Mouse (Mus musculus) heart, embryonic 16.5 days (tissue): Measurements from ENCODE around the gene St3gal4. TPM values are rescaled to one million over a fixed set of nuclear protein-coding genes. Genes with fewer than 3 reads are reported as not detected.
A peak's percentile ranks its signal among the peaks of the same experiment; 100 is the strongest.

Experiments used
- ATAC-seq: fragments of 200-750 bp; cut with Nextera tagmentation; replicated peaks from 2 replicates; pipeline ENCODE4 v1.8.0; 2017; ENCODE audit warnings: moderate number of reproducible peaks; ENCODE audit not compliant: insufficient read depth, low FRiP score; ENCODE audit errors: extremely low read depth
- H3K27ac ChIP-seq: fragments of 300-500 bp; sonication (generic); 2 replicates; pipeline ENCODE4 v1.5.1; 2014; ENCODE audit warnings: mild to moderate bottlenecking, low read length, control low read depth, moderate library complexity
- H3K27me3 ChIP-seq: fragments of 300-500 bp; sonication (generic); 2 replicates; pipeline ENCODE4 v1.6.1; 2014; ENCODE audit warnings: low read length, mixed read lengths; ENCODE audit not compliant: control insufficient read depth, insufficient read depth
- H3K36me3 ChIP-seq: fragments of 300-500 bp; sonication (generic); 2 replicates; pipeline ENCODE4 v1.6.1; 2014; ENCODE audit not compliant: control insufficient read depth, insufficient read depth
- H3K4me1 ChIP-seq: fragments of 300-500 bp; sonication (generic); 2 replicates; pipeline ENCODE4 v1.6.1; 2014; ENCODE audit warnings: low read length, mixed read lengths; ENCODE audit not compliant: control insufficient read depth, insufficient read depth
- H3K4me2 ChIP-seq: fragments of 300-500 bp; sonication (generic); 2 replicates; pipeline ENCODE4 v1.6.1; 2014; ENCODE audit warnings: low read depth, mild to moderate bottlenecking, control low read depth, low read length
- H3K4me3 ChIP-seq: fragments of 300-500 bp; sonication (generic); 2 replicates; pipeline ENCODE4 v1.5.1; 2014; ENCODE audit warnings: mild to moderate bottlenecking, control low read depth, low read length
- H3K9ac ChIP-seq: fragments of 300-500 bp; sonication (generic); 2 replicates; pipeline ENCODE4 v1.6.1; 2014; ENCODE audit warnings: low read length, control low read depth
- H3K9me3 ChIP-seq: fragments of 300-500 bp; sonication (generic); replicated peaks from 2 replicates; pipeline ENCODE4 v1.6.1; 2016; ENCODE audit warnings: low read length; ENCODE audit not compliant: control insufficient read depth
- WGBS: fragments of 180-500 bp; shearing (Covaris S2); extraction: QIAGEN DNeasy Blood & Tissue Kit; methylation state at CpG from one replicate; pipeline ENCODE4 v1.1.7; 2014; 5-methylcytosine and 5-hydroxymethylcytosine counted together
- polyA plus RNA-seq: library from polyadenylated mRNA; unstranded; fragments of >200 nt; fragmentation: Nextera tagmentation; extraction: Ambion mirVana; gene quantifications from 2 replicates; pipeline ENCODE4 v1.2.1, GENCODE M21; 2015

The St3gal4 gene
- polyA plus RNA-seq, 1 experiment from 2014 or later, result 25.8 TPM

DNA sequence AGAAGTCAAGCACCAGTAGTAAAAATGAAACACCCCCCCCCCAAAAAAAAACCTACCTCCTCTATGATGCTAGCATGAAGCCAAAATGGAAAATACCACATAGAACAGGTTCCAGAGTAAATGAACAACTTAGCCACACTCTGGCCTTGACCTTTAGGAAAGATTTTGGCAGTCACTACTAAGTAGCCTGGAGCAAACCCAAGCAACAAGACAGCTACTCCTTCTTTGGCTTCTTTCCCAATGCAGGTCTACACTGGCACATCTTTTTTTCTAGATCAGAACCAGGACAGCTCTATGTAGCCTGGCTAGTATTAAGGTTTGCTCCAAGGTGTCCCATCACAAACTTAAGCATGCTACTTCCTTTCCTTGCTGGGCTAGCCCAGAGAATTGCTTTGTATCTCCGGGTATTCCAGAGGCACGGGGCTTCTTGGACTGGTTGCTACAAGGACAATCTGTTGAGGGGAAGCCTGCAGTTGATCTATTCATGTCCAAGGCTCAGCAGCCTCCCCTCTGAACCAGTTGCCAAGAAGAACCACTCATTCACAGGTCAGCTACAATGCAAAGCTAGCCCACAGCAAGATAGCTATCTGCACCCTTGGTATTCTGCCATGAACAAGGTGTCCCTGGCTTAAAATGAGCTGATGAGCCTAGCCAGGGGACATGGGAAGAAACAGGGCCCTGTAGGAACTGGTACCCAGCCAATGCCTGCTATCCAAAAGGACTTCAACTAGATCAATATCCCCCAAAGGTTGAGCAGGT, 60.3 kb downstream of the St3gal4 start:
- peaks cover 5% of the 10 kb centered on the region; the same call in 1 of the 2 replicates for H3K36me3 ChIP-seq
- 84% methylated on average over 2 of the region's 2 CpGs for WGBS
- H3K9ac ChIP-seq, result no peak overlapping the region
- H3K4me3 ChIP-seq, result no peak overlapping the region
- peaks cover 15% of the 10 kb centered on the region for H3K4me1 ChIP-seq
- no peak; the same call in 1 of the 2 replicates for ATAC-seq
- H3K27me3 ChIP-seq, result no peaks in the 10 kb centered on the region
- no peak overlapping the region for H3K27ac ChIP-seq
- H3K9me3 ChIP-seq, result no peaks in the 10 kb centered on the region
- no peak overlapping the region for H3K4me2 ChIP-seq

GRCm38 (mm10) chr9:35058186-35058585, 60.9 kb downstream of the St3gal4 start:
- WGBS, result 87% methylated on average over 4 of the region's 4 CpGs
- H3K4me3 ChIP-seq, result no peak overlapping the region
- no peak overlapping the region for H3K4me2 ChIP-seq
- peaks cover 10% of the 10 kb centered on the region for H3K36me3 ChIP-seq
- H3K9me3 ChIP-seq, result no peaks in the 10 kb centered on the region
- no peak for ATAC-seq
- H3K4me1 ChIP-seq, result peaks cover 15% of the 10 kb centered on the region
- no peaks in the 10 kb centered on the region for H3K27me3 ChIP-seq
- no peak overlapping the region for H3K27ac ChIP-seq
- no peak overlapping the region for H3K9ac ChIP-seq

GRCm38 (mm10) chr9:35057631-35058030, 61.4 kb downstream of the St3gal4 start:
- no peak for ATAC-seq
- Histone ChIP-seq H3K9ac (no peak overlapping the region), H3K27ac (no peak overlapping the region), H3K4me2 (no peak overlapping the region), H3K36me3 (peaks cover 15% of the 10 kb centered on the region), H3K27me3 (no peaks in the 10 kb centered on the region), H3K4me1 (peaks cover 15% of the 10 kb centered on the region), H3K9me3 (no peaks in the 10 kb centered on the region), H3K4me3 (no peak overlapping the region)
- 87% methylated on average over 6 of the region's 6 CpGs for WGBS

DNA sequence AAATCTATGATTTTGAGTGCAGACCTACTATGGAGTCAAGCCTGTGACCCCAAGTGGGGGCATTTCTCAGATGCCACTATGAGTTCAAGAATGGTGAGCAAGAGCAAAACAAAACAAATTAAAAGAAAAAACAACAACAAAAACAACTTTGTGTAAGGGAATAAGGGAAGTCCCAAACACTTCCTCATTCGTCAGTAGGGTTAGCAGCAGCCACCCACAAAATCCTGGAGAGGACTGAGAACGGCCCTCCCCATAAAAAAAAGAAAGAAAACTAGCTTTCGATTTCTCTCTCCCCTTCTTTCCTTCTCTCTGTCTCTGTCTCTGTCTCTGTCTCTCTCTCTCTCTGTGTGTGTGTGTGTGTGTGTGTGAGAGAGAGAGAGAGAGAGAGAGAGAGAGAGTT, 62.5 kb downstream of the St3gal4 start:
- Histone ChIP-seq H3K4me1 (peaks cover 22% of the 10 kb centered on the region), H3K9ac (no peak overlapping the region), H3K9me3 (no peaks in the 10 kb centered on the region), H3K4me2 (no peak overlapping the region), H3K4me3 (no peak overlapping the region), H3K27me3 (no peaks in the 10 kb centered on the region), H3K36me3 (peaks cover 16% of the 10 kb centered on the region), H3K27ac (no peak overlapping the region)
- WGBS, result 89% methylated on average over 3 of the region's 3 CpGs
- ATAC-seq, result no peak

DNA sequence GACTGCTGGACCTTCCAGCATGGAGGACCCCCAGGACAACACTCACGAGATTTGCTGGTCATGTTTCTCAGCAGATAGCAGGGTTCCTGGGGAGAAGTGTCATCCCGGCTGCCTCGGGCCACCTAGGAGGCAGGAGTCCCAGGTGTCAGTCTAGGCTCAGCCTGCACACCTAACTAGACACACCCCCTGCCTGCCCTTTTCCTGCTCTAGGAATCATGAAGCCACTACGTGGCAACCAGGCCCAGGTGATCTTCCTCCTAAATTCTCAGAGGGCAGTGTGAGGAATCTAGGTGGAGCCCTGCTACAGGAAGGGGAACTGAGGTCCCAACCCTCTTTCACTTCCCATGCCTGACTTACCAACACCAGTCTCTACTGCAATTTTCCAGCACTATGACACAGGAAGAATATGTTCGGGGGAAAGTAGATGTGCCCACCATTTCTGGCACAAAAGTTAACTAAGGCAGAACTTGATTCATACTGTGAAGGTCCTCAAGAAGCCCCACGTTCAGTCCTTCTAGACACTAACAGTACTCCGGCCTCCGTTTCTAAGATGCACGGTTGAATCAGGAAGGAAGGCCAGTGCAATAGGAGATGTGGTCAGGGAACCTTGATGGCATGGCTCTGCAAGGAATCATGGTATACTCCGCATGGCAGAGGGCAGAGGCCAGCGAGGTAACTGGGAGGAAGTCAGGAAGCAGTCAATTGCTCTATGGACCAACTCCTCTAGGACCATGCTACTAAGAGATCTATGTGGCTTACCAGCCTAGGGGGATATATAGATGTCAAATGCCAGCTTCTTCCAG, 63.3 kb downstream of the St3gal4 start:
- H3K27me3 ChIP-seq, result no peaks in the 10 kb centered on the region
- no peak overlapping the region for H3K4me3 ChIP-seq
- peaks cover 26% of the 10 kb centered on the region for H3K4me1 ChIP-seq
- H3K4me2 ChIP-seq, result no peak overlapping the region
- H3K36me3 ChIP-seq, result peaks cover 16% of the 10 kb centered on the region
- no peaks in the 10 kb centered on the region for H3K9me3 ChIP-seq
- 84% methylated on average over 11 of the region's 11 CpGs for WGBS
- ATAC-seq, result no peak
- no peak overlapping the region for H3K9ac ChIP-seq
- H3K27ac ChIP-seq, result no peak overlapping the region

DNA sequence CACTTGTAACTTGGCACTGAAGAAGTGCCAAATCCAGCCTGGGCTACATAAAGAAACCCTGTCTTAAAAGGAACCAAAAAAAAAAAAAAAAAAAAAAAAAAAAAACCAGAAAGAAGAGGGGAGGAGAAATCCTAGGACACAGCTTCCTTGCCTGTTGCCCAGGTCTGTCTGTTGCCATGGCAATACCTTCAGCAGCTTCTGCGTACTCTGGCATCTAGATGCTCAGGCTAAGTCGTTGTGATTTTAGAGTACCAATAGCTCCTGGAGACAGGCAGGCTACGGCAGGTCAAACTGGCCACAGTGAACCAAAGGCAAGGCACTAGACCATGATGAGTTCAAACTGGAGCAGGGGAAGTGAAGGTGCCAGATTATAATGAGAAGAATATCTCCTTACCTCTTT, 65.4 kb downstream of the St3gal4 start:
- H3K4me2 ChIP-seq, result no peak overlapping the region
- ATAC-seq, result no peak
- no peak overlapping the region for H3K9ac ChIP-seq
- H3K36me3 ChIP-seq, result peaks cover 16% of the 10 kb centered on the region
- WGBS, result 84% methylated on average over 3 of the region's 3 CpGs
- no peak overlapping the region for H3K27ac ChIP-seq
- H3K27me3 ChIP-seq, result no peaks in the 10 kb centered on the region
- H3K4me3 ChIP-seq, result no peak overlapping the region
- peaks cover 28% of the 10 kb centered on the region for H3K4me1 ChIP-seq
- H3K9me3 ChIP-seq, result no peaks in the 10 kb centered on the region

DNA sequence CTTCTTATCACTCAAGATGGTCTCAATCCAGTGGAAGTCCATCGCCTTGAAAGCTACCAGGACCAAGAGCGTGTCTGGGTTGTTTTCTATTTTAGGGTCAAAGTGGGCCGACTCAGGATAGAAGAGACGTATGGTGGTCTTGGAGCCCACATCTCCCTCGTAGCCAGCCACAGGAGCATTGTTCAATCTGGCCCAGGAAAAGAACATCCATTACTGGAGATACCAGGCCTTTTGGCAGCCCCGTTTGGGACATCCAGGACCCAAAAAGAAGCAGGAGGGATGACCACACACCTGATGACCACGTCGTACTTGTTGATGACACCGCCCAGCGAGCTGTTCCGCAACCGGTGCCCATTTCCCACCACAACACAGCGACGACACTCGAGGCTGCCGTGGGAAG, 66.0 kb downstream of the St3gal4 start:
- Histone ChIP-seq H3K4me2 (no peak overlapping the region), H3K4me1 (peaks cover 22% of the 10 kb centered on the region), H3K27me3 (no peaks in the 10 kb centered on the region), H3K9ac (no peak overlapping the region), H3K27ac (no peak overlapping the region), H3K4me3 (no peak overlapping the region), H3K9me3 (no peaks in the 10 kb centered on the region), H3K36me3 (peaks cover 16% of the 10 kb centered on the region)
- 93% methylated on average over 16 of the region's 16 CpGs for WGBS
- no peak for ATAC-seq

- Histone ChIP-seq H3K27ac (no peak overlapping the region), H3K4me3 (no peak overlapping the region), H3K36me3 (peaks cover 20% of the 10 kb centered on the region), H3K4me1 (peaks cover 22% of the 10 kb centered on the region), H3K9me3 (no peaks in the 10 kb centered on the region), H3K27me3 (no peaks in the 10 kb centered on the region), H3K4me2 (no peak overlapping the region), H3K9ac (no peak overlapping the region)
- ATAC-seq, result no peak
- 88% methylated on average over 4 of the region's 4 CpGs for WGBS
These were observed 66.4 kb downstream of the St3gal4 start for GRCm38 (mm10) chr9:35052671-35053070.

- Histone ChIP-seq H3K4me1 (peaks cover 22% of the 10 kb centered on the region), H3K9ac (no peak overlapping the region), H3K4me3 (no peak overlapping the region), H3K9me3 (no peaks in the 10 kb centered on the region), H3K27ac (peak overlapping the region; percentile 71), H3K27me3 (no peaks in the 10 kb centered on the region), H3K4me2 (no peak overlapping the region), H3K36me3 (peaks cover 26% of the 10 kb centered on the region)
- ATAC-seq, result peak; percentile 61
- WGBS, result 52% methylated on average over 4 of the region's 4 CpGs
These were observed 67.4 kb downstream of the St3gal4 start for GRCm38 (mm10) chr9:35051666-35052065.
